Mouse (Mus musculus) limb, embryonic 14.5 days (tissue): ENCODE data around the gene Adam21. TPM values are rescaled to one million over a fixed set of nuclear protein-coding genes. Genes with fewer than 3 reads are reported as not detected.

Experiments
- ATAC-seq: fragments of 200-750 bp; cut with Nextera tagmentation; 2 replicates; pipeline ENCODE4 v1.8.0; 2017; ENCODE audit warnings: low read depth, moderate number of reproducible peaks, moderate TSS enrichment; ENCODE audit not compliant: low FRiP score
- DNase-seq: peaks from one replicate; pipeline ENCODE4 v3.0.0-alpha.2; 2015; ENCODE audit warnings: low spot score
- H3K27ac ChIP-seq: fragments of 300-500 bp; sonication (generic); replicated peaks from 2 replicates; pipeline ENCODE4 v1.5.1; 2014; ENCODE audit warnings: low read depth, mild to moderate bottlenecking, low read length, moderate library complexity, mixed read lengths
- H3K27me3 ChIP-seq: fragments of 300-500 bp; sonication (generic); 2 replicates; pipeline ENCODE4 v1.6.1; 2014; ENCODE audit warnings: low read length, mixed read lengths; ENCODE audit not compliant: control insufficient read depth, insufficient read depth
- H3K36me3 ChIP-seq: fragments of 300-500 bp; sonication (generic); 2 replicates; pipeline ENCODE4 v1.6.1; 2014; ENCODE audit warnings: mild to moderate bottlenecking, low read length, moderate library complexity, mixed read lengths; ENCODE audit not compliant: control insufficient read depth, insufficient read depth
- H3K4me1 ChIP-seq: fragments of 300-500 bp; sonication (generic); 2 replicates; pipeline ENCODE4 v1.6.1; 2014; ENCODE audit warnings: antibody characterized with exemption, low read length, mixed read lengths; ENCODE audit not compliant: control insufficient read depth, insufficient read depth
- H3K4me2 ChIP-seq: fragments of 300-500 bp; sonication (generic); replicated peaks from 2 replicates; pipeline ENCODE4 v1.6.1; 2014; ENCODE audit warnings: low read depth, mild to moderate bottlenecking, low read length, moderate library complexity; ENCODE audit not compliant: severe bottlenecking
- H3K4me3 ChIP-seq: fragments of 300-500 bp; sonication (generic); replicated peaks from 2 replicates; pipeline ENCODE4 v1.5.1; 2014; ENCODE audit warnings: low read length
- H3K9ac ChIP-seq: fragments of 300-500 bp; sonication (generic); 2 replicates; pipeline ENCODE4 v1.6.1; 2014; ENCODE audit warnings: mild to moderate bottlenecking, low read depth, low read length, moderate library complexity; ENCODE audit not compliant: severe bottlenecking
- H3K9me3 ChIP-seq: fragments of 300-500 bp; sonication (generic); 2 replicates; pipeline ENCODE4 v1.6.1; 2016; ENCODE audit warnings: low read length; ENCODE audit not compliant: control insufficient read depth
- POLR2A ChIP-seq: fragments of 200-500 bp; IDR thresholded peaks from 2 replicates; pipeline ENCODE4 v1.8.0; 2012; ENCODE audit warnings: inconsistent platforms, mild to moderate bottlenecking, moderate library complexity, borderline replicate concordance; ENCODE audit not compliant: insufficient read depth, insufficient read length; ENCODE audit errors: extremely low read depth
- WGBS: fragments of 180-500 bp; shearing (Covaris S2); extraction: QIAGEN DNeasy Blood & Tissue Kit; methylation state at CpG from one replicate; pipeline ENCODE4 v1.1.7; 2014; 5-methylcytosine and 5-hydroxymethylcytosine counted together
- polyA plus RNA-seq, 2 experiments: library from polyadenylated mRNA; depleted of rRNA in 1 of 2; stranded (reverse) in 1 of 2; unstranded in 1 of 2; fragments of >200 nt; fragmentation: Nextera tagmentation in 1 of 2; extraction: Ambion mirVana in 1 of 2; gene quantifications; 2 replicates each; pipeline versions ENCODE4 v1.2.1 to v1.2.3; 2012 to 2014

Gene Adam21
- polyA plus RNA-seq (2012; rRNA removed) (0.11 and 0.20 TPM in 2 replicates), polyA plus RNA-seq (2014; fragmentation: Nextera tagmentation; extraction: Ambion mirVana) (0.22 and 0.23 TPM in 2 replicates)

DNA sequence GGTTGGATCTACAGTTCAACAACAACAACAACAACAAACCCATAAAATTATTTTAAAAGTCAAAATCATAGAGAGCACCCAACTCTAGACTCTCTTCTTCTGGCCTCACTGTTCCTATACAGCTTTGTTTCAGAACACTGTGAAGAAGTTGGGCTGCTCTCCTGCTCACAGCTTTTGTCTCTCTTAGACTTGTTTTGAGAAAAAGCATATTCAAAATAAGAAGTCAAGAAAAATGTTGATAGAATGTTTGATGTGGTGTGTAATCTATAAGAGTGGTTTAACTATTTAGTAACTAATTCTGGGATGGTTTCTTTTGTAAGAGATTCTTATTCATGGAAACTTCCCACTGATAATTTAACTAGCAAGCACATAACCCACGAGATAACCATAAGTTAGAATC is at the start of gene Adam21:
Gene Adam21, minus strand, starts transcription at position 101 of the 400 bp plus-strand sequence.
- no peak for ATAC-seq
- Histone ChIP-seq H3K27ac (no peak within 1 kb of the TSS), H3K4me3 (no peak within 1 kb of the TSS), H3K4me2 (no peak within 1 kb of the TSS), H3K36me3 (peaks cover 15% of the 10 kb centered on the region), H3K9ac (no peak within 1 kb of the TSS), H3K4me1 (no peaks in the 10 kb centered on the region), H3K27me3 (no peaks in the 10 kb centered on the region), H3K9me3 (no peaks in the 10 kb centered on the region)
- DNase-seq = no peak
- 89% methylated on average over 1 of the region's 1 CpGs for WGBS
- TF ChIP-seq POLR2A = no peak

DNA sequence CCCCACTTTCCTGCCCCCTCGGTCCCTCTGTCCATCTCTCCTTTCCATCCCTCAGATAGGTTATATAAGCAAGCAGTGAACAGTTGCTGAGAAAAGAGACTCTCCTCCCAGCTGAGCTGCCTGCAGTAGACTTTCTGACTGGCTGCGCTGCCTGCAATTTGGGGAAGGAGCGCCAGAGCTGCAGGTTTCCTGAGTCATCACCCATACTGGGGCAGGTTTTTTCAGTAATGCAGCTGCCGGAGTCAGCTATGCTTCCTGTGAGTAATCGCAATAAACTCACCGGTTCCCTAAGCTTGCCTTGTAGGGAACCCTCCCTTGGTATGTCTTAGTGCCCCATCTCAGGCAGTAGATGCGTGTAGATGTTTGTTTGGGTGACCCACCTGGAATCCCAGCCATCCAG is 48.7 kb upstream of the Adam21 start:
- TF ChIP-seq POLR2A = no peak
- Histone ChIP-seq H3K9me3 (no peaks in the 10 kb centered on the region), H3K4me2 (no peak overlapping the region), H3K27me3 (no peaks in the 10 kb centered on the region), H3K9ac (no peak overlapping the region), H3K36me3 (no peaks in the 10 kb centered on the region), H3K4me3 (no peak overlapping the region), H3K4me1 (no peaks in the 10 kb centered on the region), H3K27ac (no peak overlapping the region)
- no peak for ATAC-seq
- DNase-seq = no peak
- WGBS = 75% methylated on average over 7 of the region's 7 CpGs

DNA sequence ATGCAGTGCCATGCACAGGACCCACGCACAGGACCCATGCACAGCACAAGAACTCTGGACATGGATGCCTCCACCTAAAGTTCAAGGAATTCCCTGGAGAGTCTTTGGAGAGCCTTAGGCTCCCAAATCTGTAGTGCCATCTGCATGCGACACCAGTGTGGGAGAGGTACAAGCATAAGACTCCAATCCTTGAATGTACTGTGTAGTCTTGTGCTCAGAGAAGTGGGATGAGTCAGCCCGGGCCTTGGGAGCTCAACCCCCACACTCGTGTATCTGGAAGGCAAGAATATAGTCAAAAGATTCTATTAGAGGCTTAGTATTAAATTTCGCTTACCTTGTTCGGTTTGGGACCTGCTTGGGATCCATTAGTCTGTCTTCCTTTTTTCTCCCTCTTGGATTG is 47.5 kb upstream of the Adam21 start:
- no peak for TF ChIP-seq POLR2A
- DNase-seq = no peak
- H3K4me3 ChIP-seq = no peak overlapping the region
- no peak overlapping the region for H3K27ac ChIP-seq
- H3K9me3 ChIP-seq = no peaks in the 10 kb centered on the region
- no peak overlapping the region for H3K9ac ChIP-seq
- H3K4me2 ChIP-seq = no peak overlapping the region
- H3K4me1 ChIP-seq = no peaks in the 10 kb centered on the region
- no peaks in the 10 kb centered on the region for H3K27me3 ChIP-seq
- 88% methylated on average over 6 of the region's 6 CpGs for WGBS
- no peaks in the 10 kb centered on the region for H3K36me3 ChIP-seq
- no peak for ATAC-seq

DNA sequence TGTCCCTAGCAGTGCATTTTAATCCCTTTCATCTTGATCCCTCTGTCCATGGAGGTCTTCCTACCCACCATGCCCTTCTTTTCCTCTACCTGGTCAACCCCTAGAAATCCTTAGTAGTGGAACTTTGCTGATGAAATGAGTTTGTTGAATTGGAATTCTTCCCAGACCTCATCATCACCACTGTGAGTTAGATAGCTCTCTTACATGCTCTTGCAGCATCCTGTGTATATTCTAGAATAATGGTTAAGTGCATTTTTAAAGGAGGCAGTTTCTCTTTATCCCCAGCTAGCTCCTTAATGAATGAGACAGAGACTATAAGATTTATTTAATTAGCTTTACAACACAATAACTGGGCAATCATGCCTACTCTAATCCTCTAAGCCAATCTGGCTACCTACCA is 41.2 kb upstream of the Adam21 start:
- Histone ChIP-seq H3K27ac (no peak overlapping the region), H3K9ac (no peak overlapping the region), H3K36me3 (no peaks in the 10 kb centered on the region), H3K4me2 (no peak overlapping the region), H3K9me3 (no peaks in the 10 kb centered on the region), H3K27me3 (no peaks in the 10 kb centered on the region), H3K4me1 (no peaks in the 10 kb centered on the region), H3K4me3 (no peak overlapping the region)
- ATAC-seq (no peak), DNase-seq (no peak)
- no peak for TF ChIP-seq POLR2A

DNA sequence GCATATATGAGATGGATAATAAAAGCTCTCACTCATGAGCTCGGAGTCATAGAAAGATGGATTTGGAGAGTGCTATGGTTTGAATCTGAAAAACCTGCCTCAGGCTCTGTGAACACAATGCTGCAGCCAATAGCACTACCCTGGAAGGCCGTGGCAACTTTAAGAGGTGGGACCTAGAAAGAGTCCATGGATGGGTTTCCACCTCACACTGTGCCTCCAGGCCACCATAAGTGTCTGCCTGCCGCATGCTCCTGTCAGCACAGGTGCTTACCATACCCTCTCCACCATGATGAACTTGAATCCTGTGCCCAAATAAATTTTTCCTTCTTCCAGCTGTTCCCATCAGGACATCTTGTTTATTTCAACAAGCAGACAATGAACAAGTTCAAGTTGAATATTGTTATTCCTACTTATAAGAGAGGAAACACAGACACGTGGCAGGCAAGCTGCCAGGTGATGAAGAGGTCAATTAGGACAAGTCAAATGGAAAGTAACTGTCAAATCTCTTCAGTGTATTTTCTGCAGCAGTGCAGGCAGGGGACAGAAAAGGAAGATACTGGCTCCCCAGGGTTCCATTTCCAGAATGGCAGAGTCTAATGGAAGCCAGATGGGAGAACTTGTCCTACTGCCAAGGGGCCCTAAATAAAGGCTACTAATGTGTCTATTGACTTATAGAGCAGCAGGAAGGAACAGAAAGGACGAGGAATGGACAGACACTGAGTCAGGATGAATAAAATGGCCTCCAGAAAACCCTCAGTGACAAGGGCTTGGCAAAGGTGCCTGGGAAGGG is 36.9 kb upstream of the Adam21 start:
- Histone ChIP-seq H3K4me2 (no peak overlapping the region), H3K27me3 (no peaks in the 10 kb centered on the region), H3K9ac (no peak overlapping the region), H3K27ac (no peak overlapping the region), H3K36me3 (no peaks in the 10 kb centered on the region), H3K9me3 (no peaks in the 10 kb centered on the region), H3K4me1 (no peaks in the 10 kb centered on the region), H3K4me3 (no peak overlapping the region)
- DNase-seq (peak; percentile 3), ATAC-seq (no peak)
- TF ChIP-seq POLR2A = no peak
- WGBS = 51% methylated on average over 5 of the region's 5 CpGs
